Mouse (Mus musculus) embryonic facial prominence, embryonic 14.5 days (tissue): Measurements from ENCODE around the gene Selenow. TPM values are rescaled to one million over a fixed set of nuclear protein-coding genes. Genes with fewer than 3 reads are reported as not detected.
A peak's percentile ranks its signal among the peaks of the same experiment; 100 is the strongest.
"Not testable (repeated sequence)": the region's sequence is repeated elsewhere in the genome, so short reads cannot be mapped to it uniquely, and the experiment has no call there.

Experiments used
- ATAC-seq: fragments of 200-750 bp; cut with Nextera tagmentation; 2 replicates; pipeline ENCODE4 v1.8.0; 2017; ENCODE audit warnings: low read depth, moderate number of reproducible peaks, moderate TSS enrichment
- DNase-seq: peaks from one replicate; pipeline ENCODE4 v3.0.0-alpha.2; 2015; ENCODE audit warnings: low spot score
- H3K27ac ChIP-seq: fragments of 300-500 bp; sonication (generic); replicated peaks from 2 replicates; pipeline ENCODE4 v1.5.1; 2014; ENCODE audit warnings: low read depth, mild to moderate bottlenecking, low read length, moderate library complexity
- H3K27me3 ChIP-seq: fragments of 300-500 bp; sonication (generic); replicated peaks from 2 replicates; pipeline ENCODE4 v1.6.1; 2014; ENCODE audit warnings: low read length; ENCODE audit not compliant: control insufficient read depth, insufficient read depth
- H3K36me3 ChIP-seq: fragments of 300-500 bp; sonication (generic); 2 replicates; pipeline ENCODE4 v1.6.1; 2014; ENCODE audit warnings: low read length, mixed read lengths; ENCODE audit not compliant: control insufficient read depth, insufficient read depth
- H3K4me1 ChIP-seq: fragments of 300-500 bp; sonication (generic); 2 replicates; pipeline ENCODE4 v1.6.1; 2014; ENCODE audit warnings: antibody characterized with exemption, low read length; ENCODE audit not compliant: control insufficient read depth, insufficient read depth
- H3K4me2 ChIP-seq: fragments of 300-500 bp; sonication (generic); 2 replicates; pipeline ENCODE4 v1.6.1; 2014; ENCODE audit warnings: low read depth, mild to moderate bottlenecking, low read length, moderate library complexity, mixed read lengths
- H3K4me3 ChIP-seq: fragments of 300-500 bp; sonication (generic); 2 replicates; pipeline ENCODE4 v1.5.1; 2014; ENCODE audit warnings: low read depth, mild to moderate bottlenecking, low read length
- H3K9ac ChIP-seq: fragments of 300-500 bp; sonication (generic); 2 replicates; pipeline ENCODE4 v1.6.1; 2014; ENCODE audit warnings: low read depth, mild to moderate bottlenecking, low read length, moderate library complexity, mixed read lengths
- H3K9me3 ChIP-seq: fragments of 300-500 bp; sonication (generic); 2 replicates; pipeline ENCODE4 v1.6.1; 2016; ENCODE audit warnings: low read length; ENCODE audit not compliant: control insufficient read depth
- WGBS: fragments of 180-500 bp; shearing (Covaris S2); extraction: QIAGEN DNeasy Blood & Tissue Kit; methylation state at CpG from one replicate; pipeline ENCODE4 v1.1.7; 2014; 5-methylcytosine and 5-hydroxymethylcytosine counted together
- polyA plus RNA-seq: library from polyadenylated mRNA; unstranded; fragments of >200 nt; fragmentation: Nextera tagmentation; extraction: Ambion mirVana; gene quantifications from 2 replicates; pipeline ENCODE4 v1.2.1, GENCODE M21; 2014

The Selenow gene
- polyA plus RNA-seq, 1 experiment from 2014 or later = 1,004 TPM

GRCm38 (mm10) chr7:15918371-15918770 lies 3.8 kb downstream of the Selenow start:
- DNase-seq = no peak
- Histone ChIP-seq H3K27ac (no peak overlapping the region), H3K4me3 (no peak overlapping the region), H3K36me3 (peaks cover 37% of the 10 kb centered on the region), H3K9ac (no peak overlapping the region), H3K4me2 (no peak overlapping the region), H3K27me3 (no peaks in the 10 kb centered on the region), H3K4me1 (peaks cover 17% of the 10 kb centered on the region), H3K9me3 (no peaks in the 10 kb centered on the region)
- no peak for ATAC-seq

DNA sequence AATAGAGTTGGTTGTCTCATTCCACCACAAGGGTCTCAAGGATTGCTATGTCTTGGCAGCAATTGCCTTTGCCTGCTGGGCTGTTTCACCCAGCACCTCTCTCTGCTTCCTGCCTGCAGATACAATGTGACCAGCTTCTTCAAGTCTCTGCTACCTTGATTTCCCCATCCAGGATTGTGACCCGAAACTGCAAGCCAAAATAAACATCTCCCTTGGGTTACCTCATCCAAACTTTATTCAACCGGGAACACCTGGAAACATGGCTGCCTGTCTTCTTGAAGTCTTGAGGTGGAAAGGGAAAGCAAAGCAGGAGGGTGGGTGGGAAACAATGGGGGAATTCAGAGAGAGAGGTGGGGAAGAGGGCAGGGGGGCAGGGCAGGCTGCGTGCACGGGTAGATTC lies 5.2 kb downstream of the Selenow start:
- Histone ChIP-seq H3K4me1 (peaks cover 13% of the 10 kb centered on the region), H3K27ac (no peak overlapping the region), H3K4me2 (no peak overlapping the region), H3K36me3 (peaks cover 37% of the 10 kb centered on the region), H3K9me3 (no peaks in the 10 kb centered on the region), H3K27me3 (no peaks in the 10 kb centered on the region), H3K4me3 (no peak overlapping the region), H3K9ac (no peak overlapping the region)
- WGBS = 57% methylated on average over 3 of the region's 4 CpGs
- ATAC-seq = no peak
- DNase-seq = no peak

GRCm38 (mm10) chr7:15916134-15916723 lies 6.0 kb downstream of the Selenow start:
- 84% methylated on average over 3 of the region's 3 CpGs for WGBS
- H3K27me3 ChIP-seq = no peaks in the 10 kb centered on the region
- H3K27ac ChIP-seq = no peak overlapping the region
- DNase-seq = no peak
- H3K9me3 ChIP-seq = no peaks in the 10 kb centered on the region
- peaks cover 13% of the 10 kb centered on the region for H3K4me1 ChIP-seq
- no peak for ATAC-seq
- H3K9ac ChIP-seq = no peak overlapping the region
- H3K4me2 ChIP-seq = no peak overlapping the region
- peaks cover 37% of the 10 kb centered on the region for H3K36me3 ChIP-seq
- H3K4me3 ChIP-seq = no peak overlapping the region

DNA sequence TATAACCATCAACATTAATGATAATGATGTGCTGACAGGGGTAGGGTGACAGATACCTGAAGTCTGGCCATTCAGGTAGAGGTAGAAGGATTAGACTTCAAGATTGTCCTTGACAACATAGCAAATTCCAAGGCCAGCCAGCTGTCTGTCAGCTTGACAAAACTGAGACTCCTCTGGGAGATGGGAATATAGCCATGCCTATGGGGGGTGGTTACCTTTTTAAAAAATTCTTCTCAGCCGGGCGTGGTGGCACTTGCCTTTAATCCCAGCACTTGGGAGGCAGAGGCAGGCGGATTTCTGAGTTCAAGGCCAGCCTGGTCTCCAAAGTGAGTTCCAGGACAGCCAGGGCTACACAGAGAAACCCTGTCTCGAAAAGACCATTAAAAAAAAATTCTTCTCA lies 6.5 kb downstream of the Selenow start:
- H3K4me2 ChIP-seq, H3K27me3 ChIP-seq, H3K9ac ChIP-seq, DNase-seq, H3K9me3 ChIP-seq, ATAC-seq, H3K4me3 ChIP-seq, H3K4me1 ChIP-seq, H3K27ac ChIP-seq: not testable (repeated sequence)
- WGBS = 95% methylated on average over 4 of the region's 4 CpGs
- H3K36me3 ChIP-seq = peaks cover 37% of the 10 kb centered on the region

DNA sequence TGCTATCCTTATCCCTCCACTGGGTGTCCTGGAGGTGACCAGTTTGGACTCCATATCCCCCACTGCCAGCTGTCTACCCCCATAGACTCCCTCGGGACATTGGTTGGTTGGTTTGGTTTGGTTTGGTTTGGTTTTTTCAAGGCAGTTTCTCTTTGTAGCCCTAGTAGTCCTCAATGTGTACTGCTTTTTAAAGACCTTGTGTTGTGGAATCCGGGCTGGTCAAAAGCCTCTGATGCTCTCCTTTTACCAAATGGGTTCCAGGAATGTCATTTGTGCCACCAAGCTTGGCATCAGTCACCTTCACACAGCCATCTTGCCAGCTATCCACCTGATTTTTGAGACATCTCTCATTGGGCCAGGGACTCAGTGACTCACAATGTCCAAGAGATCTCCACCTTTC lies 7.5 kb downstream of the Selenow start:
- Histone ChIP-seq H3K4me1 (no peaks in the 10 kb centered on the region), H3K4me3 (no peak overlapping the region), H3K9me3 (no peaks in the 10 kb centered on the region), H3K9ac (no peak overlapping the region), H3K27ac (no peak overlapping the region), H3K27me3 (no peaks in the 10 kb centered on the region), H3K4me2 (no peak overlapping the region), H3K36me3 (peaks cover 30% of the 10 kb centered on the region)
- 88% methylated on average over 2 of the region's 2 CpGs for WGBS
- ATAC-seq = no peak
- no peak for DNase-seq

DNA sequence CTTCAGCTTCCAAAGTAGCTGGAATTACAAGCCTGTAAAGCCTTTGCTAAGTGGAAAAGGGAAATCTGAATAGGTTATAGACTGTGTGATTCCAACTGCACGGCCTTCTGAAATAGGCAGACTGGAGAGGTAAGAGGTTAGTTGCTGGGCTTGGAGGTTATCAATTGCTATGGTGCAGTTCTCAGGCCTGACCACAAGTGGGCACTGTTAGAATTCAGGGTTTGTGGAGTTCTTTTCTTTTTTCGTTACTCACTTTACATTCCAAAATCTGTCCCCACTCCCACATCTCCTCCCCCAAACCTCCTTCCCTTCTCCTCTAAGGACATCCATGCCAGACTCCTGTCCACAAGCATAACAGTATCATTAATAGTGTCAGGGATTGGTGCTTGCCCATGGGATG lies 8.0 kb downstream of the Selenow start:
- Histone ChIP-seq H3K9me3 (no peaks in the 10 kb centered on the region), H3K4me2 (no peak overlapping the region), H3K27me3 (no peaks in the 10 kb centered on the region), H3K27ac (no peak overlapping the region), H3K36me3 (peaks cover 25% of the 10 kb centered on the region), H3K9ac (no peak overlapping the region), H3K4me3 (no peak overlapping the region), H3K4me1 (no peaks in the 10 kb centered on the region)
- ATAC-seq = no peak
- 29% methylated on average over 2 of the region's 2 CpGs for WGBS
- no peak for DNase-seq

GRCm38 (mm10) chr7:15912183-15912582 lies 10.0 kb downstream of the Selenow start:
- Histone ChIP-seq H3K4me1 (no peaks in the 10 kb centered on the region), H3K36me3 (peaks cover 8% of the 10 kb centered on the region), H3K27ac (no peak overlapping the region), H3K4me2 (no peak overlapping the region), H3K27me3 (no peaks in the 10 kb centered on the region), H3K9me3 (no peaks in the 10 kb centered on the region), H3K4me3 (no peak overlapping the region), H3K9ac (no peak overlapping the region)
- WGBS = 1% methylated on average over 4 of the region's 4 CpGs
- peak; percentile 86 for DNase-seq
- ATAC-seq = peak; percentile 62; the same call in 1 of the 2 replicates

DNA sequence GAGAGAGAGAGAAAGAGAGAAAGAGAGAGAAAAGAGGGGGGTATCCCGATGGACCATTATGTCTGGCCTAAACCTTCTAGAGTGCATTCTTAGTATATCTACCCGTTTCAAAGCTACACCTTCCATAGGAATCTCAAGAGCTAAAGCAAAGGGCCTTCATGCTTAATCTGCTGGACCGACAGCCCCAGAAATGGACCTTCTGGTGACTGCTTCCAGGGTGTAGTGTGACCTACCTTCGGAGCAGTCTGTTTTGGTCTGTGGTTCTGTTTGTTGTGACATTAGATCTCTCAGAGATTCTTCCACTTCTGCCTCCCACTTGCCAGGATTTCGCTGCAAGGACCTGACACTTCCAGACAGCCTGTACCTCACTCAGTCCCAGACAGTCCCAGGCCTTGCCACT lies 11.7 kb downstream of the Selenow start:
- no peak overlapping the region for H3K27ac ChIP-seq
- H3K4me2 ChIP-seq = no peak overlapping the region
- H3K36me3 ChIP-seq = no peaks in the 10 kb centered on the region
- no peaks in the 10 kb centered on the region for H3K27me3 ChIP-seq
- no peak overlapping the region for H3K9ac ChIP-seq
- WGBS = 75% methylated on average over 5 of the region's 5 CpGs
- no peaks in the 10 kb centered on the region for H3K9me3 ChIP-seq
- H3K4me3 ChIP-seq = no peak overlapping the region
- DNase-seq (no peak), ATAC-seq (no peak)
- no peaks in the 10 kb centered on the region for H3K4me1 ChIP-seq

- Histone ChIP-seq H3K27me3 (no peaks in the 10 kb centered on the region), H3K9me3 (no peaks in the 10 kb centered on the region), H3K4me3 (no peak overlapping the region), H3K9ac (no peak overlapping the region), H3K4me1 (no peaks in the 10 kb centered on the region), H3K36me3 (no peaks in the 10 kb centered on the region), H3K27ac (no peak overlapping the region), H3K4me2 (no peak overlapping the region)
- DNase-seq (no peak), ATAC-seq (no peak)
- WGBS = 71% methylated on average over 8 of the region's 8 CpGs
Measured at GRCm38 (mm10) chr7:15907971-15908590, 14.1 kb downstream of the Selenow start.
